Mouse (Mus musculus): ENCODE data around the gene Foxd3. TPM values are rescaled to one million over a fixed set of nuclear protein-coding genes. Genes with fewer than 3 reads are reported as not detected.

The Foxd3 gene
- polyA plus RNA-seq, 1 experiment = not detected

DNA sequence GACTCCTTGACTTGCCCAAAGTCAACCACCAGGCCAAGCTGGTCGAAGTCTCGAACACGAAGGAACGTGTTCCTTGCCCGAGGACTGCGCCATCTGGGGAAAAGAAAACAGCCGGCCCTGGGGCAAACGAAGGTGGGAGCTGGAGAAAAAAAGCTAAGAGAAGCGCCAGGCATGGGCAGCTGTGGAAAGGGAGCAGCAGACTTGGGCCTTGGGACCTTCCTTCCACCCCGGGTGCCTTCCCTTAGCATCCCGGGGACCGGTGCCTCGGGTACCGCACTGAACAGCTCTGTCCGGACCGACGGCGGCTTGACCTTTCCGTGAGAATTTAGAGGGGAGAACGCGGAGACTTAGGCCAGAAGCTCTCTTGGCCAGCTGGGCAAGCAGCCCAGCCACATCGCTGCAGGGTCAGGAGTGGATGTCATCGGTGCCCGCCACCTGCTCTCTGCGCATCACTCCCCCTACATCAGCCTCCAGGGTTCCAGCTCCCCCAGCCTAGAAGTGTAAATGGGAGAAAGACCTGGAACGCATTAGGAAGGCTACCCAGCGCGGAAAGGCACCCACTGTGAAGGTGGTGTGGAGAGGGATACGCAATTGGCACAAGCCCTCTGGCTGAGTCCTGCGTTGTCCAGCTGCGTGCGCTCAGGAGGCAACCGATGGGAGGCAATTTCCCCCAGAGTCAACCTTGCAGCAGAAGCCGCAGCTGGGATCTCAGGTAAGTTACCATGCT, 6.9 kb downstream of the Foxd3 start:
- H3K4me3 ChIP-seq (ENCODE audit: insufficient read depth, low read depth, low read length) = no peak overlapping the region
- H3K4me1 ChIP-seq (ENCODE audit: control insufficient read depth, insufficient read depth, insufficient read length, low read length) = no peaks in the 10 kb centered on the region
- no peak overlapping the region for H3K27ac ChIP-seq (replicated peaks; ENCODE audit: low read depth, low read length)

GRCm38 (mm10) chr4:99663710-99664109, 7.6 kb downstream of the Foxd3 start:
- Histone ChIP-seq H3K4me1 (ENCODE audit: control insufficient read depth, insufficient read depth, insufficient read length, low read length) (no peaks in the 10 kb centered on the region), H3K27ac (replicated peaks; ENCODE audit: low read depth, low read length) (no peak overlapping the region), H3K4me3 (ENCODE audit: insufficient read depth, low read depth, low read length) (no peak overlapping the region)

GRCm38 (mm10) chr4:99670203-99670851, 14.2 kb downstream of the Foxd3 start:
- H3K4me3 ChIP-seq (ENCODE audit: insufficient read depth, low read depth, low read length) = no peak overlapping the region
- no peaks in the 10 kb centered on the region for H3K4me1 ChIP-seq (ENCODE audit: control insufficient read depth, insufficient read depth, insufficient read length, low read length)
- no peak overlapping the region for H3K27ac ChIP-seq (replicated peaks; ENCODE audit: low read depth, low read length)

GRCm38 (mm10) chr4:99675191-99675590, 19.1 kb downstream of the Foxd3 start:
- no peaks in the 10 kb centered on the region for H3K4me1 ChIP-seq (ENCODE audit: control insufficient read depth, insufficient read depth, insufficient read length, low read length)
- H3K27ac ChIP-seq (replicated peaks; ENCODE audit: low read depth, low read length) = no peak overlapping the region
- no peak overlapping the region for H3K4me3 ChIP-seq (ENCODE audit: insufficient read depth, low read depth, low read length)

DNA sequence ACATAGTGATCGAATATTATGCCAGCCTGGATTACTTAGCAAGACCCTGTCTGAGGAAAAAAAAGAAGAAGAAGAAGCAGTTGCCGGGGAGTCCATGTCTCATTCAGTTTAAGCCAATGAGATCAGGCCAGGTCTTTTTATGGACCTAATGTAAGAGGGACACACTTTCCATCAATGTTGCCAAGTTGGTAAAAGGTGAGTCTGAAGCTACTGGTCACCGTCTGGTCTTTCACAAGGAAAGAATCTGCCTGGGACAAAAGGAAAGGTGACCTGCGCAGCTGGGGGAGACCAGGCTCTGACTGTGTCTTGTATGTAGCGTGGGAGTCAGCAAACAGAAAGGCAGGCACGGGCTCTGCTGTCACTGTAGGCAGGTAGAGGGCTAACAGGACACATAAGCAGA, 27.8 kb downstream of the Foxd3 start:
- Histone ChIP-seq H3K4me1 (ENCODE audit: control insufficient read depth, insufficient read depth, insufficient read length, low read length) (peaks cover 3% of the 10 kb centered on the region; the same call in 1 of the 2 replicates), H3K4me3 (ENCODE audit: insufficient read depth, low read depth, low read length) (no peak overlapping the region), H3K27ac (replicated peaks; ENCODE audit: low read depth, low read length) (no peak overlapping the region)

- Histone ChIP-seq H3K4me1 (ENCODE audit: control insufficient read depth, insufficient read depth, insufficient read length, low read length) (peaks cover 3% of the 10 kb centered on the region; the same call in 1 of the 2 replicates), H3K27ac (replicated peaks; ENCODE audit: low read depth, low read length) (no peak overlapping the region), H3K4me3 (ENCODE audit: insufficient read depth, low read depth, low read length) (no peak overlapping the region)
Measured at GRCm38 (mm10) chr4:99686308-99686707, 30.2 kb downstream of the Foxd3 start.

Other genes starting within 250 kb of the Foxd3 start
- gene Alg6, start 59.4 kb downstream of the Foxd3 start, polyA plus RNA-seq (2012; ENCODE audit: insufficient read depth, insufficient read length, missing spikeins) = 2.4 and 3.6 TPM in 2 replicates
- gene Efcab7, start 172.9 kb downstream of the Foxd3 start, polyA plus RNA-seq (2012; ENCODE audit: insufficient read depth, insufficient read length, missing spikeins) = 2.2 and 3.1 TPM in 2 replicates

Measured in brown adipose tissue, adult 24 weeks (tissue).